Mouse (Mus musculus) liver, postnatal 0 days (tissue): ENCODE data around the gene Pitpnm1.

Experiments used
- CTCF ChIP-seq: sonication (generic); IDR thresholded peaks from 2 replicates; pipeline ENCODE4 v1.5.1; 2016; ENCODE audit warnings: antibody characterized with exemption, low read depth
- EP300 ChIP-seq: IDR thresholded peaks from 2 replicates; pipeline ENCODE4 v1.6.1; 2016; ENCODE audit warnings: antibody characterized with exemption, low read depth, mild to moderate bottlenecking

- TF ChIP-seq CTCF (no peak), EP300 (no peak)
These were observed 2.4 kb upstream of the Pitpnm1 start for GRCm38 (mm10) chr19:4097441-4097825.
